29 mouse cellular contexts compared by ENCODE assay signal in the genomic region with DNA sequence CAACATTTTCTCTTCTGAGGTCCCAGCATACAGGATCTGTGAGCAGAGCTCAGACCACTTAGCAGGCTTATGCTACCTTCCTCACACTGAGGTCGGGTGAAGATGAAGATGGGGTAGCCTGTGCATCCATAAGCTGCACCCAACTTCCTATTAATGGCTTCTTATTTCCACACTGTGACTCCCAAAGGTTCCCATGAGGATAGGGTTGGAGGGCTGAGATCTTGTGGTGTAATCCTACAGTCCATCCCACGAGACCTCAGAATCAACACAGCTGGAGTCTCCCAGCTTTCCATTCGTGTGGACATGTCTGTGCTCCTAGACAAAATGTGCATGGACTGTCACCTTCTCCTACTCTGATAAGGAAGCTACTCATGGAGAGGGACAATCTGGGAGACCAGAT.
DNase-seq lines count a peak whose midpoint lies in the region; ATAC-seq and TF ChIP-seq lines count a peak whose summit lies in the region.
"Had no signal": no experiment of that assay in that cellular context is flagged by ENCODE, and none has a peak within 500 bp of the region (broad histone marks: within the 10 kb centered on the region; RNA-seq: fewer than 3 reads in every experiment).

No protein-coding gene starts in this region.

- no peaks in the 10 kb centered on the region for H3K27me3 ChIP-seq in heart, embryonic 10.5 days (ENCODE audit: insufficient read depth, poor library complexity, severe bottlenecking)
- H3K27me3 ChIP-seq in heart, embryonic 13.5 days (replicated peaks): no peaks in the 10 kb centered on the region
- H3K27me3 ChIP-seq in heart, adult 2 months (ENCODE audit: control insufficient read depth, insufficient read depth, low read length): no peaks in the 10 kb centered on the region
- no peaks in the 10 kb centered on the region for H3K27me3 ChIP-seq in heart, embryonic 16.5 days (ENCODE audit: control insufficient read depth, insufficient read depth, low read length)
- H3K27me3 ChIP-seq: CH12.LX; embryonic facial prominence, embryonic 12.5 days; embryonic facial prominence, embryonic 15.5 days; Patski had no signal

- no peak overlapping the region for H3K4me2 ChIP-seq in heart, embryonic 13.5 days
- H3K4me2 ChIP-seq in heart, embryonic 16.5 days (ENCODE audit: low read depth, low read length): no peak overlapping the region
- H3K4me2 ChIP-seq: embryonic facial prominence, embryonic 12.5 days; embryonic facial prominence, embryonic 15.5 days; hindbrain, embryonic 14.5 days had no signal

- WGBS in heart, embryonic 10.5 days: 58% methylated on average over 3 of the region's 3 CpGs
- WGBS in heart, embryonic 13.5 days: 59% methylated on average over 3 of the region's 3 CpGs
- WGBS in heart, adult 2 months: 67% methylated on average over 3 of the region's 3 CpGs
- 56% methylated on average over 3 of the region's 3 CpGs for WGBS in heart, embryonic 16.5 days

- TF ChIP-seq CTCF in heart, adult 2 months (IDR thresholded peaks at IDR 0.05): no peak
- TF ChIP-seq CTCF in layer of hippocampus, adult 2 months (conservative IDR thresholded peaks at IDR 0.05): no peak

- no peak overlapping the region for H3K4me3 ChIP-seq in heart, embryonic 10.5 days
- H3K4me3 ChIP-seq in heart, embryonic 13.5 days: no peak overlapping the region
- no peak overlapping the region for H3K4me3 ChIP-seq in heart, adult 2 months
- no peak overlapping the region for H3K4me3 ChIP-seq in heart, embryonic 16.5 days (ENCODE audit: low read length)
- no peak overlapping the region for H3K4me3 ChIP-seq in layer of hippocampus, adult 2 months
- H3K4me3 ChIP-seq: embryonic facial prominence, embryonic 12.5 days; embryonic facial prominence, embryonic 15.5 days; gastrocnemius, adult 2 months had no signal

- no peaks in the 10 kb centered on the region for H3K9me3 ChIP-seq in heart, embryonic 10.5 days
- no peaks in the 10 kb centered on the region for H3K9me3 ChIP-seq in heart, embryonic 13.5 days
- no peaks in the 10 kb centered on the region for H3K9me3 ChIP-seq in heart, embryonic 16.5 days (replicated peaks; ENCODE audit: control insufficient read depth, low read length)
- H3K9me3 ChIP-seq: embryonic facial prominence, embryonic 12.5 days; embryonic facial prominence, embryonic 15.5 days had no signal

- no peak overlapping the region for H3K27ac ChIP-seq in heart, embryonic 10.5 days
- peak overlapping the region; percentile 24; the same call in 1 of the 2 replicates for H3K27ac ChIP-seq in heart, embryonic 13.5 days (replicated peaks)
- no peak overlapping the region for H3K27ac ChIP-seq in heart, adult 2 months
- H3K27ac ChIP-seq in heart, embryonic 16.5 days (ENCODE audit: low read length): no peak overlapping the region
- H3K27ac ChIP-seq in layer of hippocampus, adult 2 months: no peak overlapping the region
- H3K27ac ChIP-seq: embryonic facial prominence, embryonic 12.5 days; embryonic facial prominence, embryonic 15.5 days; gastrocnemius, adult 2 months; hindbrain, embryonic 14.5 days; hindbrain, postnatal 0 days had no signal

- no peak for TF ChIP-seq POLR2A in heart, adult 2 months (IDR thresholded peaks at IDR 0.05; ENCODE audit: insufficient read depth, low read depth, low read length)

- no peaks in the 10 kb centered on the region for H3K79me2 ChIP-seq in heart, adult 2 months (replicated peaks; ENCODE audit: control insufficient read depth, insufficient read depth, low read length)

- ATAC-seq in heart, embryonic 13.5 days (ENCODE audit: extremely low read depth, insufficient number of reproducible peaks, low FRiP score, low TSS enrichment): no peak
- ATAC-seq in heart, embryonic 16.5 days (replicated peaks; ENCODE audit: extremely low read depth, insufficient read depth, low FRiP score): 0 out of 2 replicates have a peak, but pooled peaks have one; percentile 50
- ATAC-seq: forebrain, embryonic 14.5 days; forebrain, postnatal 0 days; hindbrain, postnatal 0 days; inflammation-experienced regulatory T-cells, adult 6 months; intestine, embryonic 16.5 days; Patski had no signal

- H3K9ac ChIP-seq in heart, embryonic 13.5 days: no peak overlapping the region
- H3K9ac ChIP-seq in heart, adult 2 months (ENCODE audit: low read depth, low read length): no peak overlapping the region
- H3K9ac ChIP-seq in heart, embryonic 16.5 days (ENCODE audit: low read length): no peak overlapping the region
- H3K9ac ChIP-seq: embryonic facial prominence, embryonic 12.5 days; embryonic facial prominence, embryonic 15.5 days; forebrain, postnatal 0 days; hindbrain, embryonic 14.5 days had no signal

- H3K36me3 ChIP-seq in heart, embryonic 10.5 days: no peaks in the 10 kb centered on the region
- no peaks in the 10 kb centered on the region for H3K36me3 ChIP-seq in heart, embryonic 13.5 days
- H3K36me3 ChIP-seq in heart, adult 2 months (ENCODE audit: control insufficient read depth, insufficient read depth, low read length): peaks cover 9% of the 10 kb centered on the region
- H3K36me3 ChIP-seq in heart, embryonic 16.5 days (ENCODE audit: control insufficient read depth, insufficient read depth): no peaks in the 10 kb centered on the region
- H3K36me3 ChIP-seq: embryonic facial prominence, embryonic 12.5 days; embryonic facial prominence, embryonic 15.5 days; G1E had no signal

- peak; percentile 30 for DNase-seq in heart, embryonic 10.5 days (ENCODE audit: low spot score)
- no peak for DNase-seq in heart, postnatal 36 days
- DNase-seq in heart, adult 2 months: no peak
- DNase-seq in heart, adult 18-20 months: no peak
- no peak for DNase-seq in layer of hippocampus, adult 2 months (ENCODE audit: low spot score in 2 of 2)
- DNase-seq: adrenal gland, postnatal 10 days; adrenal gland, postnatal 36 days; B cell, adult 2 months; cerebellum, adult 11 months; cerebellum, adult 2 months; cerebellum, adult 9-11 months; cerebellum, postnatal 25 days; forebrain, postnatal 0 days; gastrocnemius, adult 2 months; gastrocnemius, postnatal 14 days; kidney, adult 18-20 months; kidney, adult 9 months had no signal

- TF ChIP-seq EP300 in heart, adult 2 months (IDR thresholded peaks at IDR 0.05; ENCODE audit: insufficient read depth, low read depth, low read length): no peak

- intact Hi-C loops in heart, postnatal 36 days (cut with DNase I): no loop called here
- intact Hi-C loops in heart, adult 2 months (cut with DNase I): no loop called here

- H3K4me1 ChIP-seq in heart, embryonic 10.5 days: peaks cover 21% of the 10 kb centered on the region; the same call in 1 of the 2 replicates
- peaks cover 26% of the 10 kb centered on the region for H3K4me1 ChIP-seq in heart, embryonic 13.5 days
- H3K4me1 ChIP-seq in heart, adult 2 months (ENCODE audit: control insufficient read depth, insufficient read depth, low read length): peaks cover 19% of the 10 kb centered on the region
- peaks cover 8% of the 10 kb centered on the region; the same call in 1 of the 2 replicates for H3K4me1 ChIP-seq in heart, embryonic 16.5 days (ENCODE audit: control insufficient read depth, insufficient read depth, low read length)
